Mouse (Mus musculus) heart, adult 11 months (tissue): ENCODE data around the gene S1pr4.
A peak's percentile ranks its signal among the peaks of the same experiment; 100 is the strongest.

Experiments used
- DNase-seq: peaks from one replicate; pipeline ENCODE4 v3.0.0; 2022

Gene S1pr4

GRCm38 (mm10) chr10:81518546-81518945 is 18.6 kb upstream of the S1pr4 start:
- peak; percentile 95 for DNase-seq

- DNase-seq = peak; percentile 92
Measured at GRCm38 (mm10) chr10:81517227-81517626, 17.3 kb upstream of the S1pr4 start.

- DNase-seq = no peak
Measured at GRCm38 (mm10) chr10:81513798-81514197, 13.9 kb upstream of the S1pr4 start.

- DNase-seq = no peak
Measured at GRCm38 (mm10) chr10:81510246-81510810, 10.4 kb upstream of the S1pr4 start.

GRCm38 (mm10) chr10:81507691-81508489 is 8.0 kb upstream of the S1pr4 start:
- peak; percentile 86 for DNase-seq

- DNase-seq = no peak
Measured at GRCm38 (mm10) chr10:81507095-81507494, 7.2 kb upstream of the S1pr4 start.

GRCm38 (mm10) chr10:81505016-81505664 is 5.2 kb upstream of the S1pr4 start:
- no peak for DNase-seq

- DNase-seq = peak; percentile 98
Measured at GRCm38 (mm10) chr10:81502658-81503057, 2.7 kb upstream of the S1pr4 start.

GRCm38 (mm10) chr10:81501863-81502262 is 1.9 kb upstream of the S1pr4 start:
- peak; percentile 90 for DNase-seq

- peak; percentile 98 for DNase-seq
Measured at GRCm38 (mm10) chr10:81499250-81499901, 556 bp downstream of the S1pr4 start.

- peak; percentile 94 for DNase-seq
Measured at GRCm38 (mm10) chr10:81498316-81499249, 1.3 kb downstream of the S1pr4 start.

GRCm38 (mm10) chr10:81497401-81498270 is 2.3 kb downstream of the S1pr4 start:
- DNase-seq = peak; percentile 93

- DNase-seq = peak; percentile 91
Measured at GRCm38 (mm10) chr10:81496969-81497368, 3.0 kb downstream of the S1pr4 start.

GRCm38 (mm10) chr10:81496264-81496901 is 3.5 kb downstream of the S1pr4 start, which contains the start of gene Ncln:
Ncln (minus strand) TSS chr10:81496392.
- peak; percentile 100 for DNase-seq

- DNase-seq = no peak
Measured at GRCm38 (mm10) chr10:81495616-81496263, 4.2 kb downstream of the S1pr4 start.

- peak; percentile 94 for DNase-seq
Measured at GRCm38 (mm10) chr10:81495151-81495550, 4.8 kb downstream of the S1pr4 start.

- DNase-seq = peak; percentile 92
Measured at GRCm38 (mm10) chr10:81494260-81495041, 5.5 kb downstream of the S1pr4 start.

- peak; percentile 92 for DNase-seq
Measured at GRCm38 (mm10) chr10:81493601-81494220, 6.2 kb downstream of the S1pr4 start.
